Mouse (Mus musculus) ES-Bruce4 (cell line): ENCODE results near the gene Nell2.

Experiments
- CTCF ChIP-seq: IDR thresholded peaks from one replicate; pipeline ENCODE4 v1.8.1; 2011; ENCODE audit warnings: low read depth, low read length
- EP300 ChIP-seq: IDR thresholded peaks from 2 replicates; pipeline ENCODE4 v1.6.1; 2011; ENCODE audit warnings: low read depth, low read length; ENCODE audit not compliant: insufficient read depth
- POLR2A ChIP-seq: IDR thresholded peaks from one replicate; pipeline ENCODE4 v1.8.1; 2011; ENCODE audit warnings: low read length; ENCODE audit not compliant: insufficient read depth

DNA sequence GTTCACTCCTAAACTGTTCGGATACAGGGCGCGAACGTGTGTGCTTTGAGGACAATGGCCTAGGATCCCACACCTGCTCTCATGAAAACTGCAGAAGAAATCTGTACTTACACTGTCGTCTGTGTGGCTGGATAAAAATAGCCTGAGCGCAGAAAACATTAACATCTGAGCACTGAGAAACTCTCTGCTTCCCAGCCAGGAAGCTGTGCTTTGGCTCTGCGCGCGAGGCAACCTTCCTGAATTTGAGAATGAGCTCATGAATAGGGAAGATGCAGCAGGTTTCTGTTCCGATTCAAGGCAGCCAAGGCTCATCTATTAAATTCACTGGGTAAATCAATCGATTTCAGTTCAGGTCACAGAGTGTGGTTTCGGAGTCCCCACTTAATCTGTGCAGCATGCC, 453.0 kb downstream of the Nell2 start:
- TF ChIP-seq POLR2A (no peak), CTCF (no peak), EP300 (no peak)
